Mouse (Mus musculus) ES-Bruce4 (cell line): ENCODE results near the gene Pklr. TPM values are rescaled to one million over a fixed set of nuclear protein-coding genes. Genes with fewer than 3 reads are reported as not detected.
A peak's percentile ranks its signal among the peaks of the same experiment; 100 is the strongest.

Experiments
- H3K27ac ChIP-seq: 2 replicates; pipeline ENCODE4 v1.5.1; 2012; ENCODE audit warnings: low read length, inconsistent platforms; ENCODE audit not compliant: insufficient read depth
- H3K27me3 ChIP-seq: 2 replicates; pipeline ENCODE4 v1.6.1; 2012; ENCODE audit warnings: mild to moderate bottlenecking, low read length, inconsistent platforms; ENCODE audit not compliant: control insufficient read depth, poor library complexity, insufficient read depth, severe bottlenecking
- H3K36me3 ChIP-seq: 2 replicates; pipeline ENCODE4 v1.6.1; 2012; ENCODE audit warnings: inconsistent platforms, mild to moderate bottlenecking, low read length, moderate library complexity; ENCODE audit not compliant: control insufficient read depth, poor library complexity, insufficient read depth, severe bottlenecking
- H3K4me1 ChIP-seq: one replicate; pipeline ENCODE4 v1.8.1; 2011; ENCODE audit warnings: low read length; ENCODE audit not compliant: control insufficient read depth, insufficient read depth
- H3K4me3 ChIP-seq: 2 replicates; pipeline ENCODE4 v1.5.1; 2011; ENCODE audit warnings: low read depth, mild to moderate bottlenecking, low read length
- H3K9ac ChIP-seq: 2 replicates; pipeline ENCODE4 v1.6.1; 2012; ENCODE audit warnings: low read depth, mild to moderate bottlenecking, inconsistent platforms; ENCODE audit not compliant: poor library complexity, severe bottlenecking
- H3K9me3 ChIP-seq: replicated peaks from 2 replicates; pipeline ENCODE4 v1.6.1; 2012; ENCODE audit warnings: mild to moderate bottlenecking, low read length, inconsistent platforms; ENCODE audit not compliant: control insufficient read depth, poor library complexity, insufficient read depth, severe bottlenecking
- CTCF ChIP-seq: IDR thresholded peaks from one replicate; pipeline ENCODE4 v1.8.1; 2011; ENCODE audit warnings: low read depth, low read length
- EP300 ChIP-seq: IDR thresholded peaks from 2 replicates; pipeline ENCODE4 v1.6.1; 2011; ENCODE audit warnings: low read depth, low read length; ENCODE audit not compliant: insufficient read depth
- POLR2A ChIP-seq: IDR thresholded peaks from one replicate; pipeline ENCODE4 v1.8.1; 2011; ENCODE audit warnings: low read length; ENCODE audit not compliant: insufficient read depth
- polyA plus RNA-seq: library from polyadenylated mRNA; stranded (reverse); fragments of >200 nt; gene quantifications from 2 replicates; pipeline ENCODE4 v1.2.4, GENCODE M21; 2011; ENCODE audit warnings: low read depth; ENCODE audit not compliant: missing spikeins, insufficient read depth, insufficient read length

The Pklr gene
- polyA plus RNA-seq, 1 experiment, result 0.21 TPM

DNA sequence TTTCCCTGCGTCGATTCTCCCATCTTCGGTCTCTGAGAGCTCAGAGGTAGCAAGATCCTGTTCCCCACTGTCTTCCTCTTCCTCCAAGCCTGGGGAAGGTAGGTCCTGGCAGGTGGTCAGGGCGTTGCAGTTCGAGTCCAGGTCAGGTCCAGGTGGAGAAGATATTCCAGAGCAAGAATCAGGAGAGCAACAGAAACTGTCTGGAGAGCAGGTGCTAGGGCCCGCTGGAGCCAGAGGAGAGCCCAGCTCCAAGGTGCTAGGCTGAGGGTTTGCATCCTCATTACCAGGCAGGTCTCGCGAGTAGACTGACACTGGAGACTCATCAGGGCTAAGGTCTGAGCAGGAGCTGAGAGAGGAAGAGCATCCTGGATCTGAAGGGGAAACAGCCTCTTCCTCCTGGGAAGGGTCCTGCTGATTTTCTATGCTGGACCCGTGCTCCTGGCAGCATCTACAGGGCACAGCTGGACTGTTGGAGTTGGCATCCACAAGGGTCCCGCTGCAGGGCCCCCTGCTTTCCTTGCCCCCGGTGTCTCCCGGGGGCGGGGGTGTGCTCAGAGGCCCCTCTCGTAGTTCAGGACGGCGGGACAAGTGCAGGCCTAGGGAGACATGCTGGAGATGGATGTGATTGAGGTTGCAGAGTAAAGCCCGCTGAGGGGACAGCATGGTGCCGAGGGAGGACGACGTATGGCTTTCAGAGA, 44.0 kb upstream of the Pklr start:
- Histone ChIP-seq H3K9me3 (no peaks in the 10 kb centered on the region), H3K36me3 (peaks cover 12% of the 10 kb centered on the region), H3K9ac (peak overlapping the region; percentile 86), H3K4me1 (peaks cover 4% of the 10 kb centered on the region), H3K4me3 (peak overlapping the region; percentile 14; the same call in 1 of the 2 replicates), H3K27me3 (no peaks in the 10 kb centered on the region), H3K27ac (no peak overlapping the region)
- TF ChIP-seq CTCF, result no peak
- no peak for TF ChIP-seq EP300
- no peak for TF ChIP-seq POLR2A

DNA sequence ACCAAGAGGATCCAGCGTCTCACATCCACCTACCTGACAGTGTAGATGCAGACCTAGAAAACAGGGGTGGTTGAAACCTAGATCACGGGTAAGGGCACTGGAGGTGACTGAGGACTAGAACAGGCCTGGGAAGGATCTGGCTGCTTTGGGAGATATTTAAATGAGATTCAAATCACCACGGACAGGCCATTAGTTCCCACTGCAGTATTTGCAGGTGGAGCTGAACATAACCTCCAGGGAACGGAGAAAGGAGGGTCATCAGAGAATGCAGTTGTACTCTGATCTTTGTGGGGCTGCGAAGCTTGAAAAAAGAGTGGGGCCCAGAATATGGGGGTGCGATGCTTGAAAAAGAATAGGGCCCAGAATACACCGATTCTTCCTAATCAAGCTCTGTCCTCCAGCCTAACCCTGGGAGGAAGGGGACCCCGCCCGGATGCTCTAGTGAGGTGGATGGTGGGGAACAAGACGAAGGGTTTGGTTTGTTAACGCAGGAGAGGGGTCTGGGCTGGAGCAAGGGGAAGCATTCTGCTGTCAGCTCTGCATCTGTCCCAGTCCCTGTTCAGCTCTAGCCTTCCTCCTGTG, 43.3 kb upstream of the Pklr start:
- H3K27me3 ChIP-seq, result no peaks in the 10 kb centered on the region
- H3K4me1 ChIP-seq, result peaks cover 3% of the 10 kb centered on the region
- H3K36me3 ChIP-seq, result peaks cover 17% of the 10 kb centered on the region
- H3K4me3 ChIP-seq, result peak overlapping the region; percentile 38
- no peak overlapping the region for H3K27ac ChIP-seq
- no peak overlapping the region for H3K9ac ChIP-seq
- TF ChIP-seq EP300 (no peak), POLR2A (no peak), CTCF (no peak)
- H3K9me3 ChIP-seq, result no peaks in the 10 kb centered on the region

DNA sequence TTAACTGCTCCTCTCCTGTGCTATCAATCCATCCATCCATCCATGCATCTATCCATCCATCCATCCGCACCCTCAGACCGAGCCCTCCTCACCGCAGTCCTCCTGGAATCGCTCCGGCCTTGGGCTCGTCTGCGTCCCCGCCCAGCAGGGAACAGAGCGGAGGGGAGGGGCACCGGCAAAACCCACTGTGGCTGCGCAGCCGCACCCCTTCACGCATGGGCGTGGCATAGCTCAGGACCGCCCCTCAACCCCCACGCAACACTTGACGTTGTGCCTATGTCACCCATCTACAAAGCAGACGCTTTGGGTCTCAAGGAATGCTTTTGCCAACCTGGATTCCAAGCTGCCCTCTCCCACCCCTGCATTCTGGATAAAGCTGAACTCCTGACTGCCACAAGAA, 42.8 kb upstream of the Pklr start, which contains the start of gene Rusc1:
TSS of gene Rusc1 (minus strand) at position 137 of the 400 bp plus-strand sequence.
- TF ChIP-seq POLR2A (peak; percentile 11), CTCF (no peak), EP300 (0 out of 2 replicates have a peak, but pooled peaks have one; percentile 16)
- H3K9me3 ChIP-seq, result no peaks in the 10 kb centered on the region
- H3K36me3 ChIP-seq, result peaks cover 22% of the 10 kb centered on the region
- H3K27ac ChIP-seq, result no peak within 1 kb of the TSS
- peak within 1 kb of the TSS; percentile 38 for H3K4me3 ChIP-seq
- H3K27me3 ChIP-seq, result no peaks in the 10 kb centered on the region
- H3K9ac ChIP-seq, result no peak within 1 kb of the TSS
- no peaks in the 10 kb centered on the region for H3K4me1 ChIP-seq

DNA sequence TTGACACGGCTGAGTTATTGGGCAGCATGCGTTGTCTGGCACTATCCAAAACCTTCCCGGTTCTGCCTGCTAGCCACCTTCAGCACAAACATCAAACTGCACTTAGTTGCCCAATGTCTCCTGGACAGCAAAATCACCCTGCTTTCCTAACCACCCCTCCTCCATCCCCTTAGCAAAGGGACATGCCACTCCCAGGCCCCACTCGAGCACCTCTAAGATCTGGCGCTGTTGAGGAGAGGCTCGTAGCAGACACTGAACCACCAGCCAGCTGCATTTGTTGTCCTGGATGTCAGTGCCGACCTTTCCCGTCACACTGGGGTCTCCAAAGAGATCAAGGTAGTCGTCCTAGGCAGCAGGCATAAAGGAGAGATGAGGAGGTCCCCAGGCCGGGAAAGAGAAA, 41.9 kb upstream of the Pklr start:
- H3K4me3 ChIP-seq, result no peak overlapping the region
- no peaks in the 10 kb centered on the region for H3K4me1 ChIP-seq
- peaks cover 31% of the 10 kb centered on the region for H3K36me3 ChIP-seq
- no peaks in the 10 kb centered on the region for H3K9me3 ChIP-seq
- no peak overlapping the region for H3K9ac ChIP-seq
- H3K27ac ChIP-seq, result no peak overlapping the region
- no peaks in the 10 kb centered on the region for H3K27me3 ChIP-seq
- no peak for TF ChIP-seq EP300
- no peak for TF ChIP-seq POLR2A
- TF ChIP-seq CTCF, result no peak

DNA sequence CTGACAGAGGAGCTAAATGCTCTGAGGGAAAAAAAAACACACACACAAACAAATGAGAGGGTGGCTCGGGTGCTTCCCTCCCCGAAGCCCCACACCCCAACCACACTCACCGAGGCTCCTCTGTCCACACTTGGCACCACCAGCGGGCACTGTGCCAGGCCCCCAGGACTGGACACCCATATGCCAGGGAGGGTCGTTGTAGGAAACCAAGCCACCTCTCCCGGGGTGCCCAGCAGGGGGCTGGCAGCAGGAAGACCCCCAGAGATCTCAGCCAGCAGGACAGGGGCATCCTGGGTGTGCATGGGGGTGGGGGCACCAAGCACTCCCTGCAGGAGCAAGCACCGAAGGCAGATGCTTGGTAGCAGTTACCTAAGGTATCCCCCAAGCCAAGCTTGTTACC, 35.1 kb upstream of the Pklr start, which contains the start of gene Gm43738:
TSS of gene Gm43738 (minus strand) at position 289 of the 400 bp plus-strand sequence.
- H3K36me3 ChIP-seq, result peaks cover 37% of the 10 kb centered on the region
- peak within 1 kb of the TSS; percentile 65 for H3K9ac ChIP-seq
- H3K4me1 ChIP-seq, result no peaks in the 10 kb centered on the region
- H3K9me3 ChIP-seq, result no peaks in the 10 kb centered on the region
- TF ChIP-seq CTCF, result no peak
- no peak for TF ChIP-seq EP300
- TF ChIP-seq POLR2A, result no peak
- H3K27me3 ChIP-seq, result no peaks in the 10 kb centered on the region
- H3K4me3 ChIP-seq, result peak within 1 kb of the TSS; percentile 99
- H3K27ac ChIP-seq, result peak within 1 kb of the TSS; percentile 66

DNA sequence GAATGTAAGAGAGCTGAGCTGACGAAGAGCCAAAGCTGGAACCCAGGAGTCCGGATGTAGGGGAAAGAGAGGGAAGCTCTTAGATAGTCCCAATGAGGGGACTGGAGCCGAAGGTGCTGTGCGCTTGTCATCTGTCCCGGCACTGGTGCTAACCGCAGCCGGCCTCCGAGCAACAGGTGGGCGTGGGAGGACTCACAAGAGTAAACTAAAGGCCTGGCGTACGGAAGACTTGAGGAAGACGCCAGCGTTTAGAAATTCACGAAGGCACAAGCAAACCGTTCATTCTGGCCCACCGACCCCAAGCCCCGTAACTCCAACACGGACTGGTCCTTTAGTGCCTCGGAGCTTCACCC, 34.5 kb upstream of the Pklr start:
- peak overlapping the region; percentile 65 for H3K9ac ChIP-seq
- TF ChIP-seq EP300 (no peak), CTCF (no peak), POLR2A (no peak)
- no peaks in the 10 kb centered on the region for H3K4me1 ChIP-seq
- no peaks in the 10 kb centered on the region for H3K9me3 ChIP-seq
- peaks cover 37% of the 10 kb centered on the region for H3K36me3 ChIP-seq
- peak overlapping the region; percentile 99 for H3K4me3 ChIP-seq
- H3K27ac ChIP-seq, result peak overlapping the region; percentile 66
- H3K27me3 ChIP-seq, result no peaks in the 10 kb centered on the region
